Mouse (Mus musculus) frontal cortex, postnatal 14 days (tissue): ENCODE results near the gene Nup210l.

Experiments
- DNase-seq, 2 experiments: peaks; one replicate each; pipeline ENCODE4 v3.0.0; 2022; ENCODE audit warnings: low spot score in 2 of 2

Nup210l gene

DNA sequence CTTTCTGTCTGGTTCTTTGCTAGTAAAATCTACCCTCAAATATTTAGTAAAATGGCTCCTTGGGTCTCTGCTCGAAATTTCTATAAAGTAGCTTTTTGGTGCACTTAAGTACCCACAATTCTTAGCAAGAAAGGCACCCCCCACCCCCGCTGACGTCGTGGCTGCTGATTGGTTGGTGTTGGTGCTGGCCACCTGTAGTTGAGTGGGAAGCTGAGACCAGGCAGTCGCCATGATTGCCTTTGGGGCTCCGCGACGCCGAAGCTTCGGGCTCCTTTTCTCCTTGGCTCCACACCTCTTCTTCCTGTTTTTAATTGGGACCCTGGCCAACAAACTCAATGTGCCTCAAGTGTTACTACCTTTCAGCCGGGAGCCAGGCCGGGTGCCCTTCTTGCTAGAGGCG, at the start of gene Nup210l:
Gene Nup210l, plus strand, starts transcription at position 195 of the 400 bp plus-strand sequence.
- DNase-seq = no peak

DNA sequence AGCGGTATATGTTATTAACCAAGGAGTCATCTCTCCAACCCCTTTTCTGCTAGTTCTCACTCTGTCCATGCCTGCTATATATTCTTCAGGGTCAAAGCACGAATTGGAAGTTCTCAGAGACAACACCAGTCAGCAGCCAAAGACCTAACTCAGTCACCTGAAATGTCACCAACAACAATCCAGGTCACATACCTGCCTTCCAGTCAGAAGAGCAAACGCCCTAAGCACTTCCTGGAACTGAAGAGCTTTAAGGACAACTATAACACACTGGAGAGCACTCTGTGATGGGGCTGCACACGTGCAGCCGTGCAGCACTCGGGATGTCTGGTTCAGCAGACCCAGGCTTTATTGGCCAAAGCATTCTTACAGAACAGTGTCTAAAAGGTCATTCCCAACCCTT, 42.4 kb upstream of the Nup210l start:
- no peak for DNase-seq

DNA sequence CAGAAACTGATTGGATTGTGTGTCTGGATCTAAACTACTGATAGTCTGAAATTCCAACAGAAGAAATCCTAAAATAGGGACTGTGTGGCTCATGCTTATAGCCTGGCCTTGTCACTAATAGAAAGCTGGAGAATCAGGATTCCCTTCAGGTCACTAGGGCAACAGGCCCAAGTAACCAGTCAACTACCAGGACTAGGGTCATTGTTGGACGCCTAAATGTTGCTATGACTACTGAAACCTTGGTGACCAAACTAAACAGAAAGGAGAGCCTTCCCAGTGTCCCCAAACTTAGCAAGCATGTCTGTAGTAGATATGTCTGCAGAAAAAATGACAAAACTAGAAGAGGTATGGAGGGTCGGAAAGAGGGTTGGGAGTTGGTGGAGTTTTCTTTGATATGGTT, 41.4 kb upstream of the Nup210l start:
- no peak for DNase-seq

DNA sequence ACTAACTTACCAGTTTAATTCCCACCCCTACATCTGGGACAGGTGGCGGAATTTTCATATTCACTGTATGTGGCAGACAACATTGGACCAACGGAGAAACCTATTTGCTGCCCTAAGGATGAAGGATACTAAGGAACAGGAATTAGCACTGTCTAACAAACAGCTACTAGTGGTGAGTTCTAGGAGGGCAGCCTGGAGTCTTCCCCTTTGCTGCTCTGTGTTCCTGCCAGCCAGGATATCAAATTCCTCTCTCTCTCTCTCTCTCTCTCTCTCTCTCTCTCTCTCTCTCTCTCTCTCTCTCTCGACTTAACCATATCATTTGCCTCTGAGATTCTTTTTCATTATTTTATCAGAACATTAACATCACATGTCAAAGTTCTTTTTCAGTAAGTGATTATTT, 39.5 kb upstream of the Nup210l start:
- no peak for DNase-seq

DNA sequence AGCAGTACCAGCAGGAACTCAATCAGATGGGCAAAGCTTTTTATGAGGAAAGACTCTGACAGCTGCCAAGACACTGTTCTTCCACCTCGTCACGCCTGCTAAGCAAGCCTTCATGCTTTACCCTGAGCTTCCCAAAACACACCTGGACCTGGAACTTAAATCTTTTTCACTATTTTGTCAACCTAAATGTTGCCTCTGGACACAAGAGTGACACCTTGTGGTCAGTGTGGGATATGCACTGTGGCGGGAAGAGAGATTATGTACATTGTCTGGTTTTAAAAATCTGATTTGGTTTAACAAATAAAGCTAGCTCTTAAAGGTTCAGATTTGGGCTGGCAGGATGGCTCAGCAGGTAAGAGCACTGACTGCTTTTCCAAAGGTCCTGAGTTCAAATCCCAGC, 38.4 kb upstream of the Nup210l start:
- DNase-seq = no peak

DNA sequence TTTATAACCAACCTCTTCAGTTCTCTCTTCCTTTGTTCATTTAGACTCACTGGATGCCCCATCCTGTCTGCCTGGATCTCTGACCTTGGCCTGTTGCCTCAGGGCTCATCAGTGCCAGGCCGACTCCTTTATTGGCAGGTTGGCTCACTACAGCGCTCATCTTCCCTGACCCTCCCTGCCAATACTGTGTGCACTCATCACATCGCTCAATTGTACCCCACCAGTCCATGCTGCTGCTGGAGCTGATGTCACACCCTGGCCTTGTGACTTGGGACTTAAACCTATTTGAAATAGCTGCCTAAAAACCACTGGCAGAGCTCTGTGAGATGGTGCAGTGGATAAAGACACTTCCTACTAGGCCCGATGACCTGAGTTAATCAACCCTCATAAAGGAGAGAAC, 36.1 kb upstream of the Nup210l start:
- no peak for DNase-seq

DNA sequence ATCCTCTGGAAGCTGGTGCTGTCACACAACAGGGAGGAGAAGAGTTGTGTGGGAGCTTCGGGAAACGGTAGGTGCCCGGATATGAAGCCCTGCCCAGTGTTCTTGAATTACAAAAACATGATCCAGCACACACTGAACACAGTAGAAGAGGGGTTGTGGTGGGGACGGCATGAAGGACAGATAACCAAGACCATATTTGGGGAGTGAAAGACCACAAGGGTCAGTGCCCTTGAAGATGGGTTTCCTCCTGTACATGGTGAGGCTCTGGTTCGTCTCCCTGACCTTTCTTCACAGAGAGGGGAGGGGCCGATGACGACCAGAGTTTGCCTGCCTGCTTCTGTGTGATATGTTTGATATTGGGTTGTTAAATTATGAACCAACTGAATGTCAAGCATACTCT, 34.2 kb upstream of the Nup210l start:
- no peak for DNase-seq

DNA sequence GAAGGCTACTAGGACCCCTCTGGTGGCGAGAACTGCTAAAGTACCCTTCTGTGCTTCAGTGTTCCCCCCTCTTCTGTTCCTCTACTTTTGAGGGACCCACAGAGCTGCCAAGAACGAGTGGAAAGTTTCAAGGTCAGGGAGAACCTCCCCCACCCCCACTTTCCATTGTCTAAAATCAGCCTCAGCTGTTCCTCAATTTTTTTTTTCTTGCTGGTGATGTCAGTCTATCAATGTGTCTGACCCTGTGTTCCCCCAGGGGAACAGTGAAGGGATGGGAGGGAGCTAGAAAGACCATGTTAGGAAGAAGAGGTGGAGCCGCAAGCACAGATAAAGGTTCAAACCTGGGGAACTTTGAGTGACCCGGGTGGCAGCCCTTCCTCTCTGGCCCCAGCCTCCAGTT, 31.6 kb upstream of the Nup210l start, which contains the start of gene Tpm3:
Gene Tpm3, plus strand, starts transcription at position 356 of the 400 bp plus-strand sequence.
- DNase-seq = no peak

DNA sequence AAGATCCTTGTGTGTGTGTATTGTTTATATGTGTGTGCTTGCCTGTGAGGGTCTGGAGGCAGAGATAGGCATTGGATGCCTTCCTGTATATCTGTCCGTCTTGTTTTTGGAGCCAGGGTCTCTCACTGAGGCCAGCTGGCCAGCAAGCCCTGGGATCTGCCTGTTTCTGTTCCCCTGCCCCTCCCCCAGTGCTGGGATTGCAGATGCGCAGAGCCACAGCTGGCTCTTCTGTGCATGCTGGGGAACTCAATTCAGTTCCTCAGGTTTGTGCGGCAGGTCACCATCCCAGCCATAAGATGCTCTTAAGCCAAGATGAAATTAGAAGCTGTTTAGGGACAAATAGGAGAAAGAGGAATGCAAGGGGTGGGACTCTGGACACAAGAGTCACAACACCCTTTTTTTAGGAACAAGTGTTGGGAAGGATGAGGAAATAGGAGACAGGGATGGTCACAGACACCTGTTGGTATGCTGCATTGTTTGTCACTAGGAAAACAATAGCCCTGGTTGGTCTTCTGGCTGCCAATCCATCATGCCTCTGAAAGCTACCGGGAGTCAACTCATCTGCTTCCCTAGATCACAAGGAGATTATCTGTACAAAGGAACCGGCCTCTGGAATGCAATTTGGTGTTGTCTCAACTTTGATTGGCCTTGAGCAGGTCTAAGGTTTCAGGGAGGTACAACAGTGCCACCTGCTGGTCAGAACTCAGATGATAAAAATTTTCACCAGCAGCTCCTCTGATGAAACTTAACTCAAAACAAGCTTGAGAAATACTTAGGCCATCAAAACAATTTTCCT, 26.8 kb upstream of the Nup210l start:
- peak in 1 of 2 experiments; percentile 77 for DNase-seq

DNA sequence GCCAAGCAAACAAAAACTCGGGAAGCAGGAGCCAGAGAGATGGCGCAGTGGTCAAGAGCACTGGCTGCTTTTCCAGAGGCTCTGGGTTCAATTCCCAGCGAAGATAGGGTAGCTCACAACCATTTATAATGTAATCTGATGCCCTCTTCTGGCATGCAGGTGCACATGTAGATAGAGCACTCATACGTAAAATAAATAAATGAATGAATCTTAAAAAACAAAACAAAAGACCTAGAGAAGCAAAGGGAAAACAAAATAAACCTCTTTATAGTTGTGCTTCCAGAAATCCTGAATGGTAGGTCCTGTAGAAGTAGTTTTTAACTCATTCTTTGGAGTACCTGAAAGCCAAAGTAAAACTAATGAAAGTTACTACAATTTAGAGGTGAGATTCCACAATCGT, 25.7 kb upstream of the Nup210l start:
- no peak for DNase-seq

DNA sequence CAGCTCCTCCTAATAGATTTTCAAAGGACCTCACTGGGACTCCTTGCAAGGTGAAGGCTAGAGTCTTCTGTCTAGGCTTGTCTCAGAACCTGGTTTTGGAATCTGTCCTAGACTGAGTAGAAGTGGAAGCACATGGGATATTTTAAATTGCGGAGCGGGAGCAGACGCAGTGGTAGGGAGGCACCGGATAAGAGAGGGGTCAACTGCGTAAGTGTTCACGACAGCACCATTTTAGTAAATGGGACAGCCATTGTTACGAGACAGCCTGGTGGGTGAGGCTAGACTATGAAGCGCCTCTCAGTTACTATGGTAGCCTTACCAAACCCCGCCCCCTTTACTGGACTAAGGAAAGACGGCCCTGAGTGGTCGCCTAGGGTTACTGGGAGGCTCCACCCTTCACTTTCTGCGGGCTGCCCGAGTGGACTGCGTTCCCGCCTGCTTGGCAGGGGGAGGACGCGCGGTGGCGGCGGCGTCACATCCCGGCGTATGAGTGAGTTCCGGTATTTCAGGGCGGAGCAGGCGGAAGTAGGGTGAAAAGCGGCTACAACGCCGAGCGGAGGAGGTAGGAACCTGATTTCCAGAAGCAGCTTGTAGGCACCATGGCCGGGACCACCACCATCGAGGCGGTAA, 24.7 kb upstream of the Nup210l start:
- DNase-seq = peak; percentile 86

DNA sequence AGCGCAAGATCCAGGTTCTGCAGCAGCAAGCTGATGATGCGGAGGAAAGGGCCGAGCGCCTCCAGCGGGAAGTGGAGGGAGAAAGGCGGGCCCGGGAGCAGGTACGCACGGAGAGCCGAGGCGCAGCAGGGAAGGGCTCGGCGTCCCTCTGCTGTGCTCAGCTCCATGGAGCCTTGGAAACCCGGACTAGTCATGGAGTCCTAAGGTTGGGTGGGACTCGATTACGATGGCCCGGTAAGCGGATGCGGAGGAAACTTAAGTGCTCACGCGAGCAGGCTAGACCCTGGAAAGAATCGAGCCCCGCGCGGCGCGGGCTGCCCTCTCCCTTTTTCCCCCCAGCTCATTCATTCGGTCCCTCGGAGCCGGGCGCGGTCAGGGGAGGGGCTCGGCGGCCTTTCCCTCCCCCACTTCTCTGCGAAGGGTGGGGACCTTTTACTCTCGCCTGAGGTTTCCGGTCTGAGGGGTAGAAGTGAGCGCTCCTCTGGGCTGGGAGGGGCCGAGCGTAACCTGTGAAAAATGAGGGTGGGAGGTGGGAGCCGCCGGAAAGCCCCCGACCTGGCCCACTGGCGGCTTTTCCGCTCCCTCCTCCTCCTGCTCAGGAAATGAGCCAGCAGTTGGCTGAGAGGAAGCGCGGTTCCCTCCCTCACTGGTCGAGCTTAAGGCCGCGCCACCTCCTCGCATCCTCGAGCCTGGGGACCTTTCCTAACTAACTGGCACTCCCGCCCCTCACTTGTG, 24.0 kb upstream of the Nup210l start:
- DNase-seq = peak; percentile 53 to 57

DNA sequence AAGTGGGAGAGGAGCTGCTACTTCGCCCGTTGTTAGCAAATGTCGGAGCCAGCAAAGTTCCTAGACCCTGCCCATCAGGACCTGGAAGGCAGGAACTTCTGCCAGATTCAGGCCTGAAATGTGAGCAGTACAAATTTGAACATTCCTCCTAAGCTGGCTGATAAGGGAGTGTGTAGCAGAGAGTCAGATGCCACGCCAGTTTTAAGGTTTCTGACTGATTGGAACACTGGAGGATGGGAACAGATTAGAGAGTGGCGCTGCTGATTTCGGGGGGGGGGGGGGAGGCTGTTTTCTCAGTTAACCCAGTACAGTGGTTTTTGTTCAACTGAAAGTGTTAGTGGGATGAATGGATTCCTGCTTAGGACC, 23.5 kb upstream of the Nup210l start:
- DNase-seq = no peak

DNA sequence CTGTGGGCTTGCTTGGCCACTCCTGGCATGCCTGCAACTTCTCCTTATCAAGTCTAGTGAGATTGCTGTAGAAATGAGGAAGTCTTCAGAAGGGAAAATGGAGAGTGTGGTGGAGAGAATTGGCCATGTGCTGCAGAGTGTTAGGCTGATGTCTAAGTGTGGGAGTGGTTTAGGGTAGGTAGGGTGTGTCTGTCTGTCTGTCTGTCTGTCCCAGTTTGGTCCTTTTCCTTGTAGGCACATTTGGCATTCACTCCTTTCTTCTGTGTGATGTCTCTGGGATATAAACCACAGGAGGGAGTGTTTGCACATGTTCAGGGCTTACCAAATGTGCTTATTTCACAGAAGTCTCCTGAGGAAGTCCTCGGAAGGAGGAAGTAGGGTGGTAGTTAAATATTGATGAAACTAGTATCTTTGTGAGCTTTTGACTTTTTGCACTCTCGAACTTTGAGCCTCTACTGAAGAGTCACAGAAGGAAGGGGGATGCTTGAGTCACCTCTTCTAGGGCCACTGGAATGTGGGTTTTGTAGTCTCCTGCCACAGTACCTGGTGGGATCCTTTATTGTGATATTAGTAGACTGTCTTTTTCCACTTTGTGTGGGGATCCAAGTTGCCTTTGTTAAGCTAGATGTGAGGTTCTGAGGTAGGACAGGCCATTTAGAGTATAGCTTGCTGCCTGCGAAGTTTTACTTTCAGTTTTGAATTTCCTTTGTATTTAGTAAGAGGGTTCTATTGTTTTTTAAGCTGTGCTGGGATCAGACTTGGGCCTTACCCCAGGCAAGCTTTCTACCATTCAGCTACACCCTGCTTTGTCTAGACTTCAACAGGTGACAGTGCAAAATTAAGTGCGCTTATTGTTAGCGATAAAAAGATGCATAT, 22.3 kb upstream of the Nup210l start:
- DNase-seq = no peak

DNA sequence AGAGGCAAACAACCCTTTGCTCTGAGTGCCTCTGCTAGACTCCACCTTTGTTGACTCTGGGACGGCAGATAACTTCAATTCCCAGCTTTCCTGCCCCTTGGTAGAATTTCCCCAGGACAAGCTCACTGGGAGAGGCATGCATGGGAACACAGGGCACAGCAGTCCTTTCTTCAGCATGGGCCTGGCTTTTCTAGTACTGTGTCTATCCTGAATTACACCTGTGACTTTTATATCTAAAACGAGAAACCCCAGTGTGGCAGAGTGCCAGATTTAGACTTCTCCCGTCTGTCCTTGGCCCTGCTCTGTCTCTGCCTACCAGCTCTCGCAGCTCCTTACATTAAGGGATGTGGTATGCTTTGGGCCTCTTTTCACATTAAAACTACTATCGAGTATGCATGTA, 20.9 kb upstream of the Nup210l start:
- DNase-seq = no peak

DNA sequence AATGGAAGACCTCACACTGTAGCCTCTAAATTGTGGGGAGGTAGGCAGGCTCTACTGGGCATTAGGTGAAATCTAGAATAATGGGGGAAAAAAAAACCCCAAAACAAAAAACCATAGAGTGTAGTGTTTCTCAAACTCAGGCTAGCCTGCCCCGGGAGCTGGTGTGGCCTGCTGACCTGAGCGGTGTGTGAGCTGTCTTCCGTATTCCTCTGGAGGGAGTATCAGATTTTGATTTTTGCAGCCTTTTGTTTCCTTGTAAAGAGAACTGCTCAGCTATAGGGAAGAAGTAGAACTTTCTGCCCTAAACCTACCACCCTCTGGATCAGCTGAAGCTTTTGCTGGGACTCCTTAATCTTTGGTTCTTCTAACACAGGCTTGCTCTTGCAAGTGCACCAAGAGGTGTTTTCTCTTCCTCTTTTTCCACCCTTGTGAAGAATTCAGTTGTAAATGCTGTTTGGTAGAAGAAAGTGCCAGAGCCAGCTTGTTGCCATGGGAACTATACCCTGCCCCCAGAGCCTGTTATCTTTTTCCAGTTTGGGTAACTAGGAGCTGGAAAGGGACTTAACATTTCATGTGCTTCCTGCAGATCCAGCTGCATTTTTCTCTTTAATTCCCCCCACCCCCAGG, 20.1 kb upstream of the Nup210l start:
- no peak for DNase-seq

DNA sequence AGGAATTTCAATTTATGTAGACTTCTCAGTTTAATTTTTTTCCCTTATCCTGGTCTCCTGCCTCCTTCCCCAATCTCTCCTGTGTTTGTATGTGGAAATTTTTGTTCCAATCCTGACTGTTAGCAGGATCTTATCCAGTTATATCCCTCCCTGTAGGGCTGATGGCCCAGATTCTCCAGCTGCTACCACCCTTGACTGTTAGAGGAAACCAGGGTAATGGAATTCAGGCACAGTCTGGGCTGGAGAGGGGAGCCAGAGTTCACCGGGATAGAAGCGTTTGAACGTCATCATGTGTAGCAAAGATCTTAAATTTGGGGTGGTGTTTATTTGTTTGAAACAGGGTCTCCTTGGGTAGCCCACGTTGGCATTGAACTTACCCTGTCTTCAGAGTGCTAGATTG, 19.1 kb upstream of the Nup210l start:
- no peak for DNase-seq

DNA sequence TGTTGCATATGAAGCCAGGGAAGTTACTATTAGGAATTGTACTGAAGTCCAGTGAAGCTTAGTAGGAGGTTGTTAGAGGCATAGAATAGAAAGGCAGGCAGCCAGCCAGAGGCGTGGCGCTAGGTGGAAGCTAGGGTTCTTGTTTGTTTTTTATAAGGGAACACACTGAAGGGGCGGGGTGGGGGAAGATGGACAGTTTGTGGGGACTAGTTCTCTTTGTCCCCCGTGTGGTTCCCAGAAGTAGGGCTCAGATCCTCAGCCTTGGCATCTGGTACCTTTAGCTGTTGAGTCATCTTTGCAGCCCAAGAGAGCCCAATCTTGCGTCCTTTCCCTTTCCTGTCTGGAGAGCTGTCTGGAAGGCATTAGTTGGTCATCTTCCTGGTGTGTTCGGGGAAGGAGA, 18.7 kb upstream of the Nup210l start:
- no peak for DNase-seq

DNA sequence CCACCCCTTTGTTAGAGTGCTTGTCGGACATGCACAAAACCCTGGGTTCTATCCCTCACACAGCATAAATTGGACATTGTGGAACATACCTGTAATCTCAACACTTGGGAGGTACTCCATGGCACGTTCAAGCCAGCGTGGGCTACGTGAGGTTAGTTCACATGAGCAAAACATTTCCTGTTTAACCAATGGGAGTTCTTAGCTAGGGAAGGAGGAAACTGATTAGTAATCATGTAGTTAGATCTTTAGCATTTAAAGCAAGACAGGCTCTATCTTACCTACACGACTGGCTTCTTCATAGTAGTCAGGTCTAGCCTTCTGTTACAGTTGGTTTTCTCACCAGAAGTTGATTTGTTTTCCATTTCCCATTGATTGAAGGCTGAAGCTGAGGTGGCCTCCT, 17.9 kb upstream of the Nup210l start:
- DNase-seq = no peak

DNA sequence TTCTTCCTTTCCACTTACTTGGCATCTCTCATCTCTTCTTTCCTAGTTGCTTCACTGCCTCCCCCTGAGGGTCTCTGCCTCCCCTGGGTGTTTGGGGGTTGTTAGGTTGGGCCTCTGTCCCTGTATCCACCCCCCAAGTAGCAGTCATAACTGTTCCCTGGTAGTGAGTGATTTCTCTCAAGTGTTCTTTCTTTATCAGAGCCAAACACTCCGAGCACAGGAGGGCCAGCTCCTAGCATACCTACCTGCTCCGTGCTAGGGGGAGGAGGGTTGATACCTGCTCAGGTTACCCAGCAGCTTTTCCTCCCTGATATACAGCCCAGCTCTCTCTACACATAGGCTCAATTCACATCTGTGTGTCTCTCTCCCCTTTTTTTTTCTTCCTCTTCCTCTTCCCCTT, 15.3 kb upstream of the Nup210l start:
- no peak for DNase-seq

DNA sequence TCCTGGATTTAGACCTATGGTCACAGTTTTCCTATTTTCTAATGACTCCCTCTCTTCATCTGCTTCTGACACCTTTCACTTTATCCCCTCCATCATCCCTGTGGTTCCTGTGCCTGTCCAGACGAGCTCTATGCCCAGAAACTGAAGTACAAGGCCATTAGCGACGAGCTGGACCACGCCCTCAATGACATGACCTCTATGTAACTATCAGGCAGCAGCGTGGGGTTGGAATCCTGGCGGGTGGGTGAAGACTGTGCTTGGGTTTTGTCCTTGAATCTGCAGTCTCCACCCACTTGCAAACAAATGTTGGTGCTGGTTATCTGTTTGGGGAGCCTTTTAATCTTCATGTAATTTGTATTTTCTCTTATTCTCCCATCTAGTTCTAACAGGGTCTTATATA, 13.0 kb upstream of the Nup210l start:
- no peak for DNase-seq
